Mouse (Mus musculus) C2C12 (cell line): Measurements from ENCODE around the gene Igtp.
"Not testable (repeated sequence)": the region's sequence is repeated elsewhere in the genome, so short reads cannot be mapped to it uniquely, and the experiment has no call there.

ENCODE experiments used
- CTCF ChIP-seq: IDR thresholded peaks from one replicate; pipeline ENCODE4 v1.5.1; 2011; ENCODE audit not compliant: control insufficient read depth, insufficient read depth, insufficient read length
- FOSL1 ChIP-seq: IDR thresholded peaks from one replicate; pipeline ENCODE4 v1.8.0; 2011; ENCODE audit warnings: mild to moderate bottlenecking, low read length; ENCODE audit not compliant: poor library complexity, insufficient read depth, severe bottlenecking
- MAX ChIP-seq: IDR thresholded peaks from one replicate; pipeline ENCODE4 v1.6.1; 2011; ENCODE audit warnings: mild to moderate bottlenecking, control low read depth
- MYOD1 ChIP-seq: IDR thresholded peaks from one replicate; pipeline ENCODE4 v1.6.1; 2011; ENCODE audit warnings: low read depth; ENCODE audit not compliant: control insufficient read depth, insufficient read length
- MYOG ChIP-seq: IDR thresholded peaks from one replicate; pipeline ENCODE4 v1.6.1; 2011; ENCODE audit not compliant: control insufficient read depth, insufficient read length; ENCODE audit errors: extremely low read depth
- USF1 ChIP-seq: IDR thresholded peaks from one replicate; pipeline ENCODE4 v1.6.1; 2011; ENCODE audit warnings: low read depth, mild to moderate bottlenecking, control low read depth, moderate library complexity

- TF ChIP-seq CTCF, MYOG, USF1, MAX, FOSL1, MYOD1: not testable (repeated sequence)
Observed at GRCm38 (mm10) chr11:58199229-58200037, at the start of gene Igtp, which contains the start of gene Irgm2.
